14 mouse cellular contexts compared by ENCODE assay signal in genomic region chr12:71835966-71836668, GRCm38 (mm10). TPM values are rescaled to one million over a fixed set of nuclear protein-coding genes. Genes with fewer than 3 reads are reported as not detected.
DNase-seq lines count a peak whose midpoint lies in the region; ATAC-seq and TF ChIP-seq lines count a peak whose summit lies in the region.
"Had no signal": no experiment of that assay in that cellular context is flagged by ENCODE, and none has a peak within 500 bp of the region (broad histone marks: within the 10 kb centered on the region; RNA-seq: fewer than 3 reads in every experiment).

No protein-coding gene starts in this region.

- no peaks in the 10 kb centered on the region for H3K27me3 ChIP-seq in kidney, embryonic 16.5 days (ENCODE audit: insufficient read depth, low read length)
- no peaks in the 10 kb centered on the region for H3K27me3 ChIP-seq in C2C12 (ENCODE audit: control insufficient read depth, insufficient read depth, insufficient read length)
- no peaks in the 10 kb centered on the region for H3K27me3 ChIP-seq in liver, embryonic 13.5 days
- no peaks in the 10 kb centered on the region for H3K27me3 ChIP-seq in midbrain, embryonic 16.5 days (ENCODE audit: control insufficient read depth, insufficient read depth, low read depth, low read length)
- H3K27me3 ChIP-seq: limb, embryonic 13.5 days had no signal

- H3K4me2 ChIP-seq in kidney, embryonic 16.5 days (replicated peaks; ENCODE audit: low read depth, low read length) = no peak overlapping the region
- H3K4me2 ChIP-seq in liver, embryonic 13.5 days = peak overlapping the region; percentile 7
- H3K4me2 ChIP-seq in midbrain, embryonic 16.5 days (ENCODE audit: low read length) = no peak overlapping the region
- H3K4me2 ChIP-seq: limb, embryonic 13.5 days had no signal

- H3K4me1 ChIP-seq in kidney, embryonic 16.5 days (ENCODE audit: insufficient read depth, low read length) = peaks cover 42% of the 10 kb centered on the region
- peaks cover 88% of the 10 kb centered on the region for H3K4me1 ChIP-seq in liver, embryonic 13.5 days (replicated peaks)
- peaks cover 73% of the 10 kb centered on the region for H3K4me1 ChIP-seq in midbrain, embryonic 16.5 days (ENCODE audit: control insufficient read depth, insufficient read depth, low read length)

- no peak for TF ChIP-seq CTCF in C2C12 (IDR thresholded peaks at IDR 0.05; ENCODE audit: control insufficient read depth, insufficient read depth, insufficient read length)

- H3K27ac ChIP-seq in kidney, embryonic 16.5 days (ENCODE audit: low read length) = no peak overlapping the region
- H3K27ac ChIP-seq in liver, embryonic 13.5 days = peak overlapping the region; percentile 31
- H3K27ac ChIP-seq in midbrain, embryonic 16.5 days (ENCODE audit: low read length) = no peak overlapping the region
- H3K27ac ChIP-seq: limb, embryonic 13.5 days; stomach, postnatal 0 days had no signal

- no peaks in the 10 kb centered on the region for H3K9me3 ChIP-seq in kidney, embryonic 16.5 days (ENCODE audit: low read length)
- no peaks in the 10 kb centered on the region for H3K9me3 ChIP-seq in liver, embryonic 13.5 days (replicated peaks)
- no peaks in the 10 kb centered on the region for H3K9me3 ChIP-seq in midbrain, embryonic 16.5 days (replicated peaks; ENCODE audit: control insufficient read depth, low read length, poor library complexity, severe bottlenecking)
- H3K9me3 ChIP-seq: G1E; limb, embryonic 13.5 days had no signal

- no peak overlapping the region for H3K4me3 ChIP-seq in kidney, embryonic 16.5 days (ENCODE audit: low read length)
- no peak overlapping the region for H3K4me3 ChIP-seq in C2C12 (ENCODE audit: insufficient read depth, poor library complexity, severe bottlenecking)
- H3K4me3 ChIP-seq in liver, embryonic 13.5 days (replicated peaks) = no peak overlapping the region
- H3K4me3 ChIP-seq in midbrain, embryonic 16.5 days (ENCODE audit: low read depth, low read length) = no peak overlapping the region
- H3K4me3 ChIP-seq: limb, embryonic 13.5 days had no signal

- peaks cover 79% of the 10 kb centered on the region for H3K79me3 ChIP-seq in C2C12 (ENCODE audit: low read depth)

- no peaks in the 10 kb centered on the region for H3K36me3 ChIP-seq in kidney, embryonic 16.5 days (ENCODE audit: insufficient read depth, low read length)
- H3K36me3 ChIP-seq in C2C12 (ENCODE audit: control insufficient read depth, insufficient read depth) = no peaks in the 10 kb centered on the region
- H3K36me3 ChIP-seq in liver, embryonic 13.5 days = no peaks in the 10 kb centered on the region
- no peaks in the 10 kb centered on the region for H3K36me3 ChIP-seq in midbrain, embryonic 16.5 days (ENCODE audit: control insufficient read depth, insufficient read depth, low read length)
- H3K36me3 ChIP-seq: limb, embryonic 13.5 days had no signal

- WGBS in kidney, embryonic 16.5 days = 79% methylated on average over 5 of the region's 5 CpGs
- 64% methylated on average over 5 of the region's 5 CpGs for WGBS in liver, embryonic 13.5 days (ENCODE audit: insufficient replicate concordance)
- 76% methylated on average over 5 of the region's 5 CpGs for WGBS in midbrain, embryonic 16.5 days

- no peak overlapping the region for H3ac ChIP-seq in C2C12 (ENCODE audit: control insufficient read depth, insufficient read length, low read depth)

- DNase-seq in kidney, adult 11 months = peak; percentile 58
- DNase-seq in 416B (ENCODE audit: low read depth) = peak; percentile 67
- DNase-seq in liver, embryonic 13.5 days = no peak
- no peak for DNase-seq in B cell, adult 2 months
- DNase-seq: layer of hippocampus, postnatal 36 days; right cerebral cortex, postnatal 4 days had no signal

- peaks cover 100% of the 10 kb centered on the region for H3K79me2 ChIP-seq in C2C12 (ENCODE audit: control insufficient read depth, insufficient read depth)

- ATAC-seq in kidney, embryonic 16.5 days (ENCODE audit: low FRiP score, low TSS enrichment) = no peak
- no peak for ATAC-seq in liver, embryonic 13.5 days (ENCODE audit: low read depth)
- no peak for ATAC-seq in midbrain, embryonic 16.5 days
- ATAC-seq: activated CD4-positive, CD25-positive, alpha-beta regulatory T cell, adult 4 months; hindbrain, embryonic 16.5 days had no signal

- H3K9ac ChIP-seq in kidney, embryonic 16.5 days (replicated peaks; ENCODE audit: low read length) = no peak overlapping the region
- no peak overlapping the region for H3K9ac ChIP-seq in liver, embryonic 13.5 days
- H3K9ac ChIP-seq in midbrain, embryonic 16.5 days (ENCODE audit: low read depth, low read length) = no peak overlapping the region
- H3K9ac ChIP-seq: limb, embryonic 13.5 days had no signal

TF ChIP-seq in C2C12, 6 proteins besides CTCF, POLR2A, EP300 and RAD21:
- TF ChIP-seq CEBPB (IDR thresholded peaks at IDR 0.05; ENCODE audit: low read depth) (peak; percentile 70), MYOG (IDR thresholded peaks at IDR 0.05; ENCODE audit: control insufficient read depth, extremely low read depth, insufficient read length) (no peak)

RNA-seq across cellular contexts. Expression of gene Daam1, which starts 5.2 kb away (rescaled TPM):
- 8.6 and 10.0 TPM in 2 replicates for polyA plus RNA-seq in kidney, embryonic 16.5 days (2015; fragmentation: Nextera tagmentation; extraction: Ambion mirVana)
- 3.2 TPM for polyA plus RNA-seq in C2C12 (2012; fragmentation: generic; extraction: Trizol)
- polyA plus RNA-seq in liver, embryonic 13.5 days (2015; fragmentation: Nextera tagmentation; extraction: Ambion mirVana) = 8.8 and 11.1 TPM in 2 replicates
- polyA plus RNA-seq in midbrain, embryonic 16.5 days (2015; fragmentation: Nextera tagmentation; extraction: Ambion mirVana) = 33.0 and 33.4 TPM in 2 replicates

Comparison
In these comparisons a context has a peak if more than half of its experiments do, and no peak if none do; other contexts are left out.
1. DNase-seq: peak in kidney, adult 11 months (single experiment) and 416B (single experiment); none in liver, embryonic 13.5 days (single experiment) and B cell, adult 2 months (0 of 2).